Mouse (Mus musculus) lung, embryonic 14.5 days (tissue): ENCODE data around the gene Ccdc71l. TPM values are rescaled to one million over a fixed set of nuclear protein-coding genes. Genes with fewer than 3 reads are reported as not detected.

Experiments
- ATAC-seq: fragments of 200-750 bp; cut with Nextera tagmentation; 2 replicates; pipeline ENCODE4 v1.8.0; 2017; ENCODE audit warnings: mild to moderate bottlenecking, moderate TSS enrichment, moderate library complexity; ENCODE audit not compliant: insufficient read depth
- DNase-seq: peaks from one replicate; pipeline ENCODE4 v3.0.0-alpha.2; 2015
- H3K27ac ChIP-seq: fragments of 300-500 bp; sonication (generic); 2 replicates; pipeline ENCODE4 v1.5.1; 2014; ENCODE audit warnings: low read depth, mild to moderate bottlenecking, moderate library complexity
- H3K27me3 ChIP-seq: fragments of 300-500 bp; sonication (generic); 2 replicates; pipeline ENCODE4 v1.6.1; 2014; ENCODE audit warnings: low read length, control low read depth; ENCODE audit not compliant: insufficient read depth
- H3K36me3 ChIP-seq: fragments of 300-500 bp; sonication (generic); 2 replicates; pipeline ENCODE4 v1.6.1; 2014; ENCODE audit warnings: control low read depth; ENCODE audit not compliant: insufficient read depth
- H3K4me1 ChIP-seq: fragments of 300-500 bp; sonication (generic); 2 replicates; pipeline ENCODE4 v1.6.1; 2014; ENCODE audit warnings: antibody characterized with exemption, control low read depth; ENCODE audit not compliant: insufficient read depth
- H3K4me2 ChIP-seq: fragments of 300-500 bp; sonication (generic); 2 replicates; pipeline ENCODE4 v1.6.1; 2014; ENCODE audit warnings: mild to moderate bottlenecking
- H3K4me3 ChIP-seq: fragments of 300-500 bp; sonication (generic); 2 replicates; pipeline ENCODE4 v1.5.1; 2014; ENCODE audit warnings: low read depth, low read length
- H3K9ac ChIP-seq: fragments of 300-500 bp; sonication (generic); 2 replicates; pipeline ENCODE4 v1.6.1; 2014
- H3K9me3 ChIP-seq: fragments of 300-500 bp; sonication (generic); 2 replicates; pipeline ENCODE4 v1.6.1; 2016; ENCODE audit warnings: low read depth, low read length, control low read depth
- CTCF ChIP-seq: IDR thresholded peaks from 2 replicates; pipeline ENCODE4 v1.5.1; 2016; ENCODE audit warnings: antibody characterized with exemption, low read depth
- WGBS: fragments of 180-500 bp; shearing (Covaris S2); extraction: QIAGEN DNeasy Blood & Tissue Kit; methylation state at CpG from one replicate; pipeline ENCODE4 v1.1.7; 2014; 5-methylcytosine and 5-hydroxymethylcytosine counted together
- polyA plus RNA-seq: library from polyadenylated mRNA; unstranded; fragments of >200 nt; fragmentation: Nextera tagmentation; extraction: Ambion mirVana; gene quantifications from 2 replicates; pipeline ENCODE4 v1.2.1, GENCODE M21; 2014

Ccdc71l gene
- polyA plus RNA-seq: 4.6 and 5.2 TPM in 2 replicates

DNA sequence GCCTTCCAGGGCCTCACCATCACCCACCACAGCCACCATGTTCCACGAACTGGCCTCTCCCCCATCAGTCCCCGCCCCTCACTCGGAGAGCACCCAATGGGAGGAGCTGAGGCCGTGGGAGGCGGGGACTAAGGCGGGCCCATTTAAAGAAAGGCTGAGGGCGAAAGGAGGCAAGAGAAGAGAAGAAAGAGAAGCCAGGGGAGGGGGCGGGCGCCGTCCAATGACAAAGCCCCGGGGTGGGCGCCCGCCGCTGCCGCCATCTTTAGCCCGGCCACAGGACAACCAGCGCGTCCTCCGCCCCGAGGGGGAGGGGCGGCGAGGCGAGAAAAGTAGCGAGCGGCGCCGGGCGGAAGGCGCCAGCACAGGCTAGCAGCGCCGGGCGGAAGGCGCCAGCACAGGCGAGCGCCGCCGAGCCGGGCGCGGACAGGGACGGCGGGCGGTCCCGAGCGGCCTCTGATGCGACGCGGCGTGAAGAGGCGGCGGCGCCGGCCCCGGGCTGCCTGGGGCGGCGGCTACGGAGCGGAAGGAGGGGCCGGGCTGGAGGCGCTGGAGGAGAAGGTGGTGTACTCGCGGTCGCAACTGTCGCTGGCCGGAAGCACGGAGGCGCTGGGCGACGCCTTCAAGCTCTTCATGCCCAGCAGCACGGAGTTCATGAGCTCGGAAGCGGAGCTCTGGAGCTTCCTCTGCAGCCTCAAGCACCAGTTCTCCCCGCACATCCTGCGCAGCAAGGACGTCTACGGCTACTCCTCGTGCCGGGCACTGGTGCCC is at the start of gene Ccdc71l:
TSS of gene Ccdc71l (plus strand) at position 177 of the 768 bp plus-strand sequence.
- peak within 1 kb of the TSS; percentile 96 for H3K27ac ChIP-seq
- no peak for TF ChIP-seq CTCF
- no peaks in the 10 kb centered on the region for H3K9me3 ChIP-seq
- DNase-seq (peak; percentile 90), ATAC-seq (peak; percentile 93)
- H3K9ac ChIP-seq: peak within 1 kb of the TSS; percentile 89
- H3K4me3 ChIP-seq: peak within 1 kb of the TSS; percentile 78
- WGBS: under 1% methylated on average over 73 of the region's 78 CpGs
- peaks cover 4% of the 10 kb centered on the region; the same call in 1 of the 2 replicates for H3K36me3 ChIP-seq
- no peaks in the 10 kb centered on the region for H3K27me3 ChIP-seq
- peaks cover 7% of the 10 kb centered on the region; the same call in 1 of the 2 replicates for H3K4me1 ChIP-seq
- peak within 1 kb of the TSS; percentile 82 for H3K4me2 ChIP-seq

DNA sequence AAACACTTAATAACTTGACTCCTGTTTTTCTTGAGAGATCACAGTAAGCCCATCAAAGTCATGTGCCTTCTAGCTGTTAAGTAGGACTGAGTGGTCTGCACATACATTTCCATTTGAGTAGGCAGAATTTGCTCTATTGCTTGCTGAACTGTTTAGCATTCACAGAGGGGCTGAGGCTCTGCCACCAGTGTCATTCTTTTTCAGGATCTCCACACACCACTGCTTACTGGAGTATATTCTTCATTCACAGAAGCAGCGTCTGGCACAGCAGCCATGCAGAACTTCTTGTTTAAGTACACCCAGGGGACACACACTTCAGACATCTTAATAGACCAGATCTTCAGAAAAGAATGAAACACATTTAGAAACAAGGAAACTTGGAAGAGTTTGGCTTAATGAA is 39.4 kb upstream of the Ccdc71l start:
- no peak overlapping the region for H3K9ac ChIP-seq
- 45% methylated on average over 1 of the region's 1 CpGs for WGBS
- no peak overlapping the region for H3K4me3 ChIP-seq
- ATAC-seq (no peak), DNase-seq (no peak)
- no peak for TF ChIP-seq CTCF
- no peaks in the 10 kb centered on the region for H3K9me3 ChIP-seq
- H3K4me2 ChIP-seq: no peak overlapping the region
- no peaks in the 10 kb centered on the region for H3K27me3 ChIP-seq
- H3K27ac ChIP-seq: no peak overlapping the region
- H3K4me1 ChIP-seq: no peaks in the 10 kb centered on the region
- H3K36me3 ChIP-seq: no peaks in the 10 kb centered on the region

DNA sequence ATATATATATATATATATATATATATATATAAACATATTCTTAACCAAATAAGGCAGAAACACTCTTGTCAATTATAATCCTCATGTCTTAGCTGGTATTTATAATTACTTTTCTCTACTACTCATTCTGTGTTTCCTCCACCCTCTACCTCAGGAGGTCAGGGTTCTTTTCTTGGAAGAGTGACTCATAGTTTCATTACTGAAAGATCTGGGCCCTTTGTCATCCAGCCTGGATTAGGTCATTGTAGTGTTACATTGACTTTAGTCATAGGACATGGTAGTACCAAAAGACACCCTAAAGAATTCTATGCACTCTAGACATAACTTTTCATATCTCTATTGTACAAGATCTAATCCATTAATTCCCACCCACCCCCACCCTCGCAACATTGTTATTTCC is 35.0 kb upstream of the Ccdc71l start:
- no peak overlapping the region for H3K4me2 ChIP-seq
- no peak for TF ChIP-seq CTCF
- no peak overlapping the region for H3K9ac ChIP-seq
- H3K27ac ChIP-seq: no peak overlapping the region
- no peak overlapping the region for H3K4me3 ChIP-seq
- no peaks in the 10 kb centered on the region for H3K4me1 ChIP-seq
- no peaks in the 10 kb centered on the region for H3K36me3 ChIP-seq
- 68% methylated on average over 1 of the region's 1 CpGs for WGBS
- no peaks in the 10 kb centered on the region for H3K27me3 ChIP-seq
- H3K9me3 ChIP-seq: no peaks in the 10 kb centered on the region
- ATAC-seq (no peak), DNase-seq (no peak)

DNA sequence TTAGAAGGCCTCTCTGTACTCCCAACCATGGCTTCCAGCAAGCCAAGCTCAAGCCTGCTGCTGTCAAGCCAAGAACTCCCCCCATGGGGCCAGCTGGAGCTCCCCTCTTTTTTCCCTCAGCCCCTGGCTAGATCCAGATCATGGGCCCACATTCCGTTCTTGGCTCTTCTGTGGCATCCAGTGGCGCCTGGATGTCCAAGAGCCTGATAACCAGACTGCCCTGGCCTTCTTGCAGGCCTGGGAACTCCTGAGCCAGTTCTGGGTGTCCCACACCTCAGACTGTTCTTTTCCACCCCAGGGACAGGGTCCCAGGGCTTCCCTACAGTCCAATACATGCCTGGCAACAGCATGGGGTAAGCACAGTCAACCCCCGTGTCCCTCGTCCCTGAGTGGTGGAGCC is 32.4 kb upstream of the Ccdc71l start:
- ATAC-seq: no peak
- no peaks in the 10 kb centered on the region for H3K27me3 ChIP-seq
- DNase-seq: no peak
- no peak overlapping the region for H3K27ac ChIP-seq
- H3K36me3 ChIP-seq: no peaks in the 10 kb centered on the region
- no peak overlapping the region for H3K4me2 ChIP-seq
- no peaks in the 10 kb centered on the region for H3K4me1 ChIP-seq
- H3K4me3 ChIP-seq: no peak overlapping the region
- WGBS: 84% methylated on average over 4 of the region's 4 CpGs
- TF ChIP-seq CTCF: no peak
- no peaks in the 10 kb centered on the region for H3K9me3 ChIP-seq
- no peak overlapping the region for H3K9ac ChIP-seq

DNA sequence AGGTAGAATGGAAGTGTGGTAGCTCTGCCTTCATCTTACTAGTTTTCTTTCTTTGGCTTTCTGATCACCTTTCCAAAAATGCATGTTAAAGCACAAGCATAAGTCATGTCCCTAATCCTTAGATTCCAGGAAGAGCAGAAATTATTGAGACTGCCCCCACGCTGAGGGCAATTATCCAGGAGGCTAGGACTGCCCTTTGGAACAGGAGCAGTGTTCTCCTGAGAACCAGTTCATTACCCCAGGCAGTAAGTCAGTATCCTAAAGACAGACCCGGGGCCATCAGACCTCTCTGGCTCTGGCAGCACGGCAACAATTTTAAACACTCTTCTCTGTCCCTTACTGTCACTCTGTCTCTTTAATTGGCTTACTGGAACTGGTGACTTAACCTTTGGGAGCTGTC is 30.0 kb upstream of the Ccdc71l start:
- TF ChIP-seq CTCF: no peak
- Histone ChIP-seq H3K9ac (no peak overlapping the region), H3K4me2 (no peak overlapping the region), H3K4me3 (no peak overlapping the region), H3K9me3 (no peaks in the 10 kb centered on the region), H3K27ac (no peak overlapping the region), H3K27me3 (no peaks in the 10 kb centered on the region), H3K4me1 (no peaks in the 10 kb centered on the region), H3K36me3 (no peaks in the 10 kb centered on the region)
- WGBS: 74% methylated on average over 3 of the region's 3 CpGs
- DNase-seq: no peak
- ATAC-seq: no peak

DNA sequence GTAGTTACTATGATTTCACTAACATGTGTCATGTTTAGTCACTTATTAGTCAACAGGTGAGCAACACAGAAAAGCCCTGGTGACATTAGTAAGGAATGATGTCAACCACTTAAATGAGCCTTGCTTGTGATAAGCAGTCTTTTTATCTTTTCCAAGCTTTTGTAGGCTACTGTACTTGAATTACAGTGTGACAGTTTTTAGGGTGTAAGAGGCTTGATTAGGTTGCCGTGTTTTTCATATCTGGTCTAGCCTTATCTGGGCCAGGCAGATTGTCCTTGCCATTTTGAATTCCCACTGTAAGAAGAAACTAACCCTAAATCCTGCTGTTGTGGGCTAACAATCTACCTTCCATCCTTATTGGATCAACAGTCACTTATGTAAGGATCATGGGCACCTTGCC is 26.6 kb upstream of the Ccdc71l start:
- WGBS: 65% methylated on average over 1 of the region's 1 CpGs
- DNase-seq (no peak), ATAC-seq (no peak)
- Histone ChIP-seq H3K27ac (no peak overlapping the region), H3K36me3 (no peaks in the 10 kb centered on the region), H3K9ac (no peak overlapping the region), H3K4me2 (no peak overlapping the region), H3K27me3 (no peaks in the 10 kb centered on the region), H3K4me3 (no peak overlapping the region), H3K9me3 (no peaks in the 10 kb centered on the region), H3K4me1 (no peaks in the 10 kb centered on the region)
- no peak for TF ChIP-seq CTCF

DNA sequence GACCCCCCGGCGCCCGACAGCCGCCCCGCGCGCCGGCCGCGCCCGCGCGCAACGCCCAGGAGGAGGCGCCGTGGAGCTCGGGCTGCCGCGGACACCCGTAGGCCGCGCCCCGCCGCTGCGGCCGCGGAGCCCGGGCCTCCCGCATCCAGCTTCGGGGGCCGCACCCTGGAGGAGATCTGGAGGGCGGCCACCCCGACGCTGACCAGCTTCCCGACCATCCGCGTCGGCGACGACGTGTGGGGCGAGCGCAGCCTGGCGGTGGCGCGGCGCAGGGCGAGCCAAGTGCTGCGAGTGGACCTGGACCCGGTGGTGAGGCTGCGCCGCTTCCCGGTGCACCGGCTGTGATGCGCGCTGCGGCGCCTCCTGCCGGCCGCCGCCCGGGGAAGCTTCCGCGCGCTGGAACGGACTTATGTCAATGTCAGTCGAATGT is 807 bp downstream of the Ccdc71l start:
- H3K4me1 ChIP-seq: peaks cover 7% of the 10 kb centered on the region; the same call in 1 of the 2 replicates
- H3K9me3 ChIP-seq: no peaks in the 10 kb centered on the region

More for the DNA sequence above, 807 bp downstream of the Ccdc71l start:
- Histone ChIP-seq H3K9ac (peak overlapping the region; percentile 89), H3K4me2 (peak overlapping the region; percentile 82), H3K27me3 (no peaks in the 10 kb centered on the region), H3K36me3 (peaks cover 4% of the 10 kb centered on the region; the same call in 1 of the 2 replicates), H3K27ac (peak overlapping the region; percentile 96), H3K4me3 (peak overlapping the region; percentile 78)
- TF ChIP-seq CTCF: peak; percentile 44; the same call in 1 of the 2 replicates
- peak; percentile 82 for ATAC-seq
- WGBS: under 1% methylated on average over 58 of the region's 67 CpGs
- peak; percentile 84 for DNase-seq
